Mouse (Mus musculus) lung, embryonic 16.5 days (tissue): ENCODE data around the gene Gm21312. TPM values are rescaled to one million over a fixed set of nuclear protein-coding genes. Genes with fewer than 3 reads are reported as not detected.

Source experiments
- ATAC-seq: fragments of 200-750 bp; cut with Nextera tagmentation; 2 replicates; pipeline ENCODE4 v1.8.0; 2017; ENCODE audit warnings: low read depth, mild to moderate bottlenecking, moderate library complexity
- H3K27ac ChIP-seq: fragments of 300-500 bp; sonication (generic); 2 replicates; pipeline ENCODE4 v1.5.1; 2014; ENCODE audit warnings: mild to moderate bottlenecking, control low read depth, low read length
- H3K27me3 ChIP-seq: fragments of 300-500 bp; sonication (generic); 2 replicates; pipeline ENCODE4 v1.6.1; 2014; ENCODE audit warnings: low read depth, low read length, mixed read lengths; ENCODE audit not compliant: control insufficient read depth, insufficient read depth
- H3K36me3 ChIP-seq: fragments of 300-500 bp; sonication (generic); 2 replicates; pipeline ENCODE4 v1.6.1; 2014; ENCODE audit warnings: low read length; ENCODE audit not compliant: control insufficient read depth, insufficient read depth
- H3K4me1 ChIP-seq: fragments of 300-500 bp; sonication (generic); replicated peaks from 2 replicates; pipeline ENCODE4 v1.6.1; 2014; ENCODE audit warnings: low read length, mixed read lengths; ENCODE audit not compliant: control insufficient read depth, insufficient read depth
- H3K4me2 ChIP-seq: fragments of 300-500 bp; sonication (generic); 2 replicates; pipeline ENCODE4 v1.6.1; 2014; ENCODE audit warnings: low read depth, low read length, control low read depth
- H3K4me3 ChIP-seq: fragments of 300-500 bp; sonication (generic); 2 replicates; pipeline ENCODE4 v1.5.1; 2014; ENCODE audit warnings: mild to moderate bottlenecking, low read length, control low read depth
- H3K9ac ChIP-seq: fragments of 300-500 bp; sonication (generic); 2 replicates; pipeline ENCODE4 v1.6.1; 2014; ENCODE audit warnings: low read length, control low read depth
- H3K9me3 ChIP-seq: fragments of 300-500 bp; sonication (generic); 2 replicates; pipeline ENCODE4 v1.6.1; 2016; ENCODE audit warnings: low read length; ENCODE audit not compliant: control insufficient read depth
- WGBS: fragments of 180-500 bp; shearing (Covaris S2); extraction: QIAGEN DNeasy Blood & Tissue Kit; methylation state at CpG from one replicate; pipeline ENCODE4 v1.1.7; 2014; 5-methylcytosine and 5-hydroxymethylcytosine counted together
- polyA plus RNA-seq: library from polyadenylated mRNA; unstranded; fragments of >200 nt; fragmentation: Nextera tagmentation; extraction: Ambion mirVana; gene quantifications from 2 replicates; pipeline ENCODE4 v1.2.1, GENCODE M21; 2015

Gm21312 gene
- polyA plus RNA-seq, 1 experiment from 2014 or later: not detected

GRCm38 (mm10) chr10:104214527-104214926, 37.7 kb downstream of the Gm21312 start:
- Histone ChIP-seq H3K4me1 (no peaks in the 10 kb centered on the region), H3K9me3 (no peaks in the 10 kb centered on the region), H3K9ac (no peak overlapping the region), H3K27me3 (no peaks in the 10 kb centered on the region), H3K36me3 (no peaks in the 10 kb centered on the region), H3K4me2 (no peak overlapping the region), H3K4me3 (no peak overlapping the region), H3K27ac (no peak overlapping the region)
- WGBS: 88% methylated on average over 5 of the region's 5 CpGs
- ATAC-seq: no peak

GRCm38 (mm10) chr10:104220303-104221021, 43.6 kb downstream of the Gm21312 start:
- WGBS: 71% methylated on average over 6 of the region's 6 CpGs
- Histone ChIP-seq H3K4me3 (no peak overlapping the region), H3K9me3 (no peaks in the 10 kb centered on the region), H3K36me3 (no peaks in the 10 kb centered on the region), H3K27ac (no peak overlapping the region), H3K4me2 (no peak overlapping the region), H3K4me1 (no peaks in the 10 kb centered on the region), H3K9ac (no peak overlapping the region), H3K27me3 (no peaks in the 10 kb centered on the region)
- ATAC-seq: no peak

Other genes starting within 250 kb of the Gm21312 start
- not detected in 2 replicates for gene Gm21293, start 34.0 kb upstream of the Gm21312 start, polyA plus RNA-seq
- gene Gm6763, start 25.5 kb upstream of the Gm21312 start, polyA plus RNA-seq: not detected in 2 replicates
- not detected in 2 replicates for gene Gm8764, start 17.0 kb upstream of the Gm21312 start, polyA plus RNA-seq
- not detected in 2 replicates for gene Gm21304, start 8.5 kb upstream of the Gm21312 start, polyA plus RNA-seq
- gene Gm20765, start 8.5 kb downstream of the Gm21312 start, polyA plus RNA-seq: not detected in 2 replicates
- not detected in 2 replicates for gene Gm4340, start 17.0 kb downstream of the Gm21312 start, polyA plus RNA-seq